Mouse (Mus musculus) heart, adult 9 months (tissue): ENCODE data around the gene Atp5j.

Experiments
- DNase-seq, 2 experiments: peaks; one replicate each; pipeline ENCODE4 v3.0.0; 2022; ENCODE audit warnings: low spot score in 2 of 2

Gene Atp5j

GRCm38 (mm10) chr16:84835441-84835822 is at the start of gene Atp5j:
Gene Atp5j (minus strand): TSS chr16:84835625.
- DNase-seq, result peak; percentile 85 to 86

- no peak for DNase-seq
Observed at GRCm38 (mm10) chr16:84884572-84884971, 49.1 kb upstream of the Atp5j start.

GRCm38 (mm10) chr16:84881754-84882321 is 46.4 kb upstream of the Atp5j start:
- DNase-seq, result no peak

DNA sequence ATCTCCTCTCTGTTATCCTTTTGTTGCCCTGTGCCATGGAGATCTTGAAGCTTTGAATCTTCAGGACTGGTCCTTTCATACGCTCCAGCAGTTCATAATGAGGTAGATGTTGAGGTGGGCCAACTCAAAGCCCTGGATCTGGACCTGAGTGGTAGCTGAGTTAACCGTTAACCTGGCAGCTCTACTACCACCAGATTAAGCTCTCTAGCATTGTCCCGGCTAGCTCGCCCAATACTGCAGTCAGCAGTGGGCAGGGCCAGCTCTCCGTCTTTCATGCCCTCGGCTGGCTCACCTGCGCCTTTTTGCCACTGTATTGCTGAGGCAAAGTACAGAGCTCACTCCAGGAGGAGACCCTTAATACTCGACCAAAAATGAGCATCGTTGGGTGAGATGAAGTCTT is 45.7 kb upstream of the Atp5j start:
- DNase-seq, result no peak

- DNase-seq, result peak; percentile 28 to 57
Observed at GRCm38 (mm10) chr16:84879146-84879545, 43.7 kb upstream of the Atp5j start.

DNA sequence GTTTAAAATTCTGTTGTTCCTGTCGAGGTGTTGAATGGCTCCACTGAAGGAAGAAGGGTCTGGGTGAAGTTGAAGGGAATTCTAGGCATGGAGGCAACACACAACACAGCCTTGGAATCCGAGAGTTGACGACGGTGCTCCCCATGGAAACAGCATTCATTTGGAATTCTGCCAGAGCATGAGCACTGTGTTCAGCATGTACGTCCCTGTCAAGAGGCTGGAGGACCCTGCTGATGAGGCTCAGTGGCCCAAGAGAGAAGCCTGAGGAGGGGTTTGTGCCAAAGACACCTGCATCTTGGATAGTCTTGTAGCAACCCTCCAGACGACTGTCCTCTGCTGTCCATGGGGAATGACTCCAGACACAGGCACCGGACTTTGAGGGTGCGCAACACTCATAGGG is 40.7 kb upstream of the Atp5j start:
- DNase-seq, result no peak

DNA sequence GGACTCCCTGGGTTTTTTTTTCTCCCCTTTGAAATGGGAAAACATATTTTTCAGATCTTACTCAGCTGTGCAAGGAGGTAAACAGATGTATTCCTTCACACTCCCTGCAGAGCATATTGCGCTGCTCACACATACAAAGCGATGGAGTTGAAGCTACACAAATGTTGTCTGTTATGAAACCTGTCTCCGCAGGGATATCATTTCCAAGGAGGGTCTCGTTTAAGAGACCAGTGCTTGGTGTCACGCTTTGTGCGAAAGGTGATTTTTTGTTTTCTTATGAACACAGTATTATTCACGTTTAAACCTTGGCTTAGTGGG is 40.3 kb upstream of the Atp5j start:
- DNase-seq, result no peak

GRCm38 (mm10) chr16:84875012-84875717 is 39.7 kb upstream of the Atp5j start:
- peak; percentile 7 to 15 for DNase-seq

DNA sequence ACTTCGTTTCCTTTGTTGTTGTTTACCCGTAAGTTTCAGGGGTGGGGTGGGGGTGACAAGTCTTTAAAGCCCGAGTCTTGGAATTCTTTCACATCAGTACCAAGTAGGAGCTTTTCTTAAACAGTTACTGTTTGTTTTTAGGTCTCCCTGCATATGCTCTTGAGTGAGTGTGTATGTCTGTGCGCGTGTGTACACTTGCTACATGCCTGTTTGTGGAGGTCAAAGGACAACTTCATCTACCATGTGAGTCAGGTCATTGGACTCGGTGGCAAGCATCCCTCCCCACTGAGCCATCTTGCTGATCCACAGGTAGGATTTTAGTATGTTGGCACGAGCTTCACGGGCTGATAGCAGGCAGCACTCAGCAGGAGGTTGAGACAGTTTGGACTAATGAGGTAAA is 38.4 kb upstream of the Atp5j start:
- DNase-seq, result no peak

GRCm38 (mm10) chr16:84864656-84865055 is 29.2 kb upstream of the Atp5j start:
- no peak for DNase-seq

DNA sequence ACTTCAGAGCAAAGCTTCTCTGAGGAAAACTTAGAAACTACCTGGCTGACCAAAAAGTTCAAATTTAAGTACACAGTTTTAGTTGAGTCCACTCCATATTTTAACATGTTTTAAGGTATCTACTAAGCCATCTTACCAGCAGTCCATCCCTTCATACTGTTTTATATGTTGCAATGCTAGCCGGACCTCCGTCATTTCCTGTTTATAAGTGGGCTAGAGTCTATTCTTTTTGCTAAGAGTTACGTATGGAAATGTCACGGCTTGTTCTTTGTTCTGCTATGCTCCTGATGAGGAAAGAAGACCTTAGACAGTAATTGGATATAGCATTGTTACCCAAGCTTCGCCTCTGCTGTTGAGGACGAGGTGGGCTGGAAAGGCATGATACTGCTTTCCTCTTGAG is 18.1 kb upstream of the Atp5j start:
- DNase-seq, result no peak

- DNase-seq, result no peak
Observed at GRCm38 (mm10) chr16:84838576-84838975, 3.2 kb upstream of the Atp5j start.

- peak in 1 of 2 experiments; percentile 68 for DNase-seq
Observed at GRCm38 (mm10) chr16:84835823-84836743, 658 bp upstream of the Atp5j start.

- peak; percentile 94 to 96 for DNase-seq
Observed at GRCm38 (mm10) chr16:84834745-84835440, 532 bp downstream of the Atp5j start, which contains the start of gene Gabpa. Gene Gabpa (plus strand): TSS chr16:84834925.

DNA sequence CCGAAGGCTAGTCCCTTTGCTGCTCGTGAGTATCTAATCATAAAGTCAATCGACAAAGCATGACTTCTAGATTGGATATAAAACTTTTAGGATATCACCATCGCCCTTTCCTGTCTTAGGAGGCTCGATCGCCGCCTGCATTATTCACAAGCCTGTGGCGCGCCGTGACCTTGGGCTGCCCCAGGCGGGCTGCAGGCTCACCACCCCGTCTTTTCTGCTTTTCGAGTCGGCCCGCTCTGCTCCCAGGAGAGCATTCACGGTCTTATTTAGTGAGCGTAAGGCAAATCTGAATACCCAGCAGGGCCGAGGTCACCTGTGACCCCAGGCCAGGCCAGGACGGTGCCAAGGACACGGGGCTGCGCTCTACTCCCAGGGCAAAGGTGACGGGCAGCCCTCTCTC is 1.1 kb downstream of the Atp5j start:
- DNase-seq, result no peak

GRCm38 (mm10) chr16:84832736-84833135 is 2.7 kb downstream of the Atp5j start:
- DNase-seq, result no peak

- no peak for DNase-seq
Observed at GRCm38 (mm10) chr16:84831696-84832095, 3.7 kb downstream of the Atp5j start.

GRCm38 (mm10) chr16:84825009-84825408 is 10.4 kb downstream of the Atp5j start:
- DNase-seq, result peak; percentile 81 to 91

DNA sequence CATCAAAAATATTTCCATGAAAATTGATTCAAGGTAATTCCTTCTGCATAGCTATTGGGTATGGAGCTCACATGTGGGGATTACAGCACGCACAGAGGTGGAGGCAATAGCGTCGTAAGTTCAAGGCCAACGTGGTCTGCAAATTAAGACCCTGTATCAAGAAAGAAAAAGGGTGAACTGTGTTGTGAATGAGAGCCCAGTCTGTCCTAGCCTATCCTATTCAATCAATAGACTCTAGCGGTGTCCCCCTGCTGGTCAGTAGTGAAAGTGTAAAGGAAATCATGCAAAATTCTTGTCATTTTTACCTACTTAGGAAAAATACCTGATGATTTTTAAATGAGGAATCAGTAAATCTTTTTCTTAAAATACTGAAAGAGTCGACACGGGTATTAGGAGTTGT is 18.0 kb downstream of the Atp5j start:
- DNase-seq, result peak in 1 of 2 experiments; percentile 32

DNA sequence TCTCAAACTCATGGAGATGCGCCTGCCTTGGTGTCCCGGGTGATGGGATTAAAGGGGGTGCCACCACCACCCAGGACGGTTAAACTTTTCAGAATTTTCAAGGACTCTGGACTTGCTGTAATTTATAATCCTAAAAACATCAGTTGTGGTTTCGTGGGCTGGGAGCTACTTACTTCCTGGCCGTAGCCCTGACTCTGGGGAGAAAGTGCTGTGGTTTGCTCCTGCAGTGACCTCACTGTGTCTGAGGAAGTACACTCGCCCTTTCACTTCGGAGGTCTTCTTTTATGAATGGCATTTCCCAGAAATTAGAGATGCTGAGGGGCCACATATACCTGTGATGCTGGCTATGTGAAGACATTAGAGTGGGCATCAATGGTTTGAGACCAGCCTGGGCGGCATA is 20.9 kb downstream of the Atp5j start:
- DNase-seq, result no peak

DNA sequence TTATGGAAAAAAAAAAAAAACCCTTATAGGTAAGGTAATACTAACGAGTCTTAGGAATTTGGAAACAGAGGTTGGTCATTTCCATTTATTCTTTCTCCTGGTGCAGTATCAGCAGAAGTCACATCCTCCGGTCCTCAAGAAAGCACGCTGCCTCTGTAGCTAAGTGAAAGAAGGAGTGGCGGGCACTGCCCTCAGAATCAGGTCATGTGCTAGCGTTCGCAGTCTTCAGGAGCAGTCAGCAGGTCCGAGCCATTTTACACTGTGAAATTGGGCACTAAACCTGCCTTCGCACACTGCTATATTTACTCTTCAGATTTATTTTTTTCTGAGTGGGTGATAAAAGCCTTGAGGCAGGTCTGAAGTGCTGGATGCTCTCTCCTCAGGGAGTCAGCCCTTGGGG is 21.6 kb downstream of the Atp5j start:
- DNase-seq, result no peak

DNA sequence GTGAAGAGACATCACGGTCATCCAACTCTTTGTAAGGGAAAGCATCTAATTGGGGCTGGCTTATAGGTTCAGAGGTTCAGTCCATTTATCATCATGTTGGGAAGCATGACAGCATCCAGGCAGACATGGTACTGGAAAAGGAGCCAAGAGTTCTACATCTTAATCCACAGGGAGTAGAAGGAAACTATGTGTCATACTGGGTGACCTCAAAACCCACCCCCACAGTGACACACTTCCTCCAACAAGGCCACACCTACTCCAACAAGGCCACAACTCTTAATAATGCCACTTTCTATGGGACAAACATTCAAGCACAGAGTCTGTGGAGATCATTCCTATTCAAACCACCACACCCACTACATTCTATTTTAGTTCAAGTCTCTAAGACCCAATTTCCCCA is 25.2 kb downstream of the Atp5j start:
- DNase-seq, result peak in 1 of 2 experiments; percentile 31
